Mouse (Mus musculus): ENCODE measurements at regions not wholly inside any gene's neighbourhood (a gene's known extent, or its start where the extent isn't known, plus 50 kb on each side); places are given as distances from the start of the nearest gene placed in this dataset.

DNA sequence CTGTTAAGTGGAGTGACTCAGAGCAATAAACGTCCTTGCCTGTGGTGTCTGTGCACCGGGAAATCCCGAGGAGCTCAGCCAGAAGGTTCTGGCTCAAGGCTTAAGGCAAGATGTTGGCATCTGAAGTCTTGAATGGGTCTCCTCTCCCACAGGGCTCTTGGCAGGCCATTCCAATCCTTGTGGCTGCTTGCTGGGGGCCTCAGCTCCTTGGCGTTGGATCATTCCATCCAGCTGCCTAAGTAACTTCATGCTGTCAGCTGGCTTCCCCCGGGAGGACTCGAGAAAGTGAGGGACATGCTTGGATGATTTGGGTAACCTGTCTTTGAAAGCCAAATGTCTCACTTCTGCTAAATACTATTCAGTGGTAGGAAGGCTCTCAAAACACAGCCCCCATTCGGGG lies 174.0 kb upstream of the Cops8 start:
- TF ChIP-seq CTCF (IDR thresholded peaks at IDR 0.05), result no peak
- no peak for TF ChIP-seq POLR2A (IDR thresholded peaks at IDR 0.05; ENCODE audit: insufficient read depth, low read depth, low read length)
- TF ChIP-seq EP300 (IDR thresholded peaks at IDR 0.05; ENCODE audit: insufficient read depth, low read depth, low read length), result no peak

All from heart, adult 2 months (tissue).